Mouse (Mus musculus): ENCODE data around the gene Bud13.
A peak's percentile ranks its signal among the peaks of the same experiment; 100 is the strongest.
"Not testable (repeated sequence)": the region's sequence is repeated elsewhere in the genome, so short reads cannot be mapped to it uniquely, and the experiment has no call there.

Gene Bud13

GRCm38 (mm10) chr9:46309121-46309520 is 26.3 kb downstream of the Bud13 start:
- DNase-seq: peak; percentile 10

- DNase-seq: peak; percentile 69
Observed at GRCm38 (mm10) chr9:46314507-46314906, 31.7 kb downstream of the Bud13 start.

GRCm38 (mm10) chr9:46314921-46315320 is 32.1 kb downstream of the Bud13 start:
- no peak for DNase-seq

GRCm38 (mm10) chr9:46315807-46316365 is 33.1 kb downstream of the Bud13 start:
- no peak for DNase-seq

- no peak for DNase-seq
Observed at GRCm38 (mm10) chr9:46316388-46316787, 33.6 kb downstream of the Bud13 start.

- no peak for DNase-seq
Observed at GRCm38 (mm10) chr9:46316909-46317308, 34.1 kb downstream of the Bud13 start.

GRCm38 (mm10) chr9:46317957-46318356 is 35.1 kb downstream of the Bud13 start:
- DNase-seq: no peak

GRCm38 (mm10) chr9:46319886-46320285 is 37.1 kb downstream of the Bud13 start, which contains the start of gene 4931429L15Rik:
4931429L15Rik (minus strand) TSS chr9:46319986.
- not testable (repeated sequence) for DNase-seq

GRCm38 (mm10) chr9:46320461-46320860 is 37.7 kb downstream of the Bud13 start:
- no peak for DNase-seq

GRCm38 (mm10) chr9:46326694-46327405 is 44.0 kb downstream of the Bud13 start:
- no peak for DNase-seq

- DNase-seq: no peak
Observed at GRCm38 (mm10) chr9:46327706-46328571, 45.1 kb downstream of the Bud13 start.

- DNase-seq: peak; percentile 7
Observed at GRCm38 (mm10) chr9:46328572-46329249, 45.9 kb downstream of the Bud13 start.

GRCm38 (mm10) chr9:46329250-46329648 is 46.4 kb downstream of the Bud13 start:
- no peak for DNase-seq

- DNase-seq: no peak
Observed at GRCm38 (mm10) chr9:46329801-46330585, 47.2 kb downstream of the Bud13 start.

- DNase-seq: no peak
Observed at GRCm38 (mm10) chr9:46330586-46330895, 47.7 kb downstream of the Bud13 start.

GRCm38 (mm10) chr9:46331301-46331700 is 48.5 kb downstream of the Bud13 start:
- no peak for DNase-seq

GRCm38 (mm10) chr9:46334471-46335025 is 51.7 kb downstream of the Bud13 start:
- no peak for DNase-seq

- no peak for DNase-seq
Observed at GRCm38 (mm10) chr9:46335461-46335995, 52.7 kb downstream of the Bud13 start.

GRCm38 (mm10) chr9:46336294-46336693 is 53.5 kb downstream of the Bud13 start:
- DNase-seq: not testable (repeated sequence)

- no peak for DNase-seq
Observed at GRCm38 (mm10) chr9:46337331-46337730, 54.5 kb downstream of the Bud13 start.

- no peak for DNase-seq
Observed at GRCm38 (mm10) chr9:46337852-46338291, 55.1 kb downstream of the Bud13 start.

GRCm38 (mm10) chr9:46338384-46338783 is 55.6 kb downstream of the Bud13 start:
- DNase-seq: no peak
